Mouse (Mus musculus): ENCODE measurements around the gene Carns1. TPM values are rescaled to one million over a fixed set of nuclear protein-coding genes. Genes with fewer than 3 reads are reported as not detected.
A peak's percentile ranks its signal among the peaks of the same experiment; 100 is the strongest.

Carns1 gene
- total RNA-seq, 2 experiments from 2014 or later: 17.7 to 20.0 TPM

- DNase-seq: peak; percentile 74
These were observed 3.6 kb downstream of the Carns1 start for GRCm38 (mm10) chr19:4171393-4172290.

GRCm38 (mm10) chr19:4170723-4171392 is 4.4 kb downstream of the Carns1 start:
- DNase-seq: no peak

- DNase-seq: no peak
These were observed 5.5 kb downstream of the Carns1 start for GRCm38 (mm10) chr19:4169810-4170209.

- DNase-seq: peak; percentile 99
These were observed 5.9 kb downstream of the Carns1 start for GRCm38 (mm10) chr19:4169378-4169784.

GRCm38 (mm10) chr19:4166678-4167476 is 8.4 kb downstream of the Carns1 start:
- no peak for DNase-seq

- DNase-seq: no peak
These were observed 10.6 kb downstream of the Carns1 start for GRCm38 (mm10) chr19:4164721-4165120.

- no peak for DNase-seq
These were observed 11.2 kb downstream of the Carns1 start for GRCm38 (mm10) chr19:4164100-4164499.

GRCm38 (mm10) chr19:4163543-4163887 is 11.8 kb downstream of the Carns1 start:
- no peak for DNase-seq

- peak; percentile 96 for DNase-seq
These were observed 12.4 kb downstream of the Carns1 start, which contains the start of gene Rps6kb2 for GRCm38 (mm10) chr19:4162646-4163542. Gene Rps6kb2 (minus strand): TSS chr19:4163354.

GRCm38 (mm10) chr19:4159049-4159448 is 16.2 kb downstream of the Carns1 start:
- DNase-seq: no peak

- DNase-seq: no peak
These were observed 18.5 kb downstream of the Carns1 start for GRCm38 (mm10) chr19:4156771-4157170.

- DNase-seq: no peak
These were observed 19.2 kb downstream of the Carns1 start for GRCm38 (mm10) chr19:4156073-4156579.

GRCm38 (mm10) chr19:4155223-4156072 is 19.8 kb downstream of the Carns1 start:
- no peak for DNase-seq

GRCm38 (mm10) chr19:4154437-4155222 is 20.6 kb downstream of the Carns1 start:
- DNase-seq: no peak

- DNase-seq: no peak
These were observed 22.0 kb downstream of the Carns1 start, which contains the start of gene Ptprcap for GRCm38 (mm10) chr19:4153232-4153654. Gene Ptprcap (plus strand): TSS chr19:4153604.

GRCm38 (mm10) chr19:4152445-4153231 is 22.6 kb downstream of the Carns1 start:
- DNase-seq: no peak

GRCm38 (mm10) chr19:4151898-4152297 is 23.4 kb downstream of the Carns1 start:
- DNase-seq: no peak

- no peak for DNase-seq
These were observed 23.8 kb downstream of the Carns1 start for GRCm38 (mm10) chr19:4151488-4151860.

Measured in gastrocnemius, postnatal 25 days (tissue).